Mouse (Mus musculus): Measurements from ENCODE around the gene Pitpnm2. TPM values are rescaled to one million over a fixed set of nuclear protein-coding genes. Genes with fewer than 3 reads are reported as not detected.

Gene Pitpnm2
- total RNA-seq, 2 experiments from 2014 or later, result 202 to 237 TPM

DNA sequence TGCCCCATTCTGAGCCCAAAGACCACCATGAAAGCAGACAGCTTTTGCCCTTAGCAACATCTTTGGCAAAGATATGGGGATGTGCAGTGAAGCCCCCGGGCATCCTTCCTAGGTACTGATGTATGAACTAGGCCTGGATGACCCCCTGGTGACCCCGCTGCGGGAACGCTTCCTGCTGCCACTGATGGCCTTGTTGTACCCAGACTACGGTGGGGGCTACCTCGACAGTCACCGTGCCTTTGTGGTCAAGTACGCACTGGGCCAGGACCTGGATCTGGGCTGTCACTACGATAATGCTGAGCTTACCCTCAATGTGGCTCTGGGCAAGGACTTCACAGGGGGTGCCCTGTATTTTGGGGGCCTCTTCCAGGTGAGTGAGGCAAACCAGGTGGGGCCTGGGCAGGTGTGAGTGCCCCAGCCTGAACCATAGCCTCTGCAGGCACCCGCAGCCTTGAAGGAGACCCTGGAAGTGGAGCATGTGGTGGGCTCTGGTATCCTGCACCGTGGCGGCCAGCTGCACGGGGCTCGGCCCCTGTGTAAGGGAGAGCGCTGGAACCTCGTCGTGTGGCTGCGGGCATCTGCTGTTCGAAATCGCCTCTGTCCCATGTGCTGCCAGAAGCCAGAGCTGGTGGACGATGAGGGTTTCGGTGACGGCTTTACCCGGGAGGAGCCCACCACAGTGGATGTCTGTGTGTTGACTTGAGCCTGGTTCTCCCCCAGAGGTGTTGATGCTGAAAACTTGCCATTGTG, 135.1 kb downstream of the Pitpnm2 start:
- intact Hi-C loops (cut with DNase I), result no loop called here

GRCm38 (mm10) chr5:124113030-124113429, 136.5 kb downstream of the Pitpnm2 start:
- intact Hi-C loops (cut with DNase I), result no loop called here
- DNase-seq (ENCODE audit: low spot score in 2 of 2), result peak; percentile 69 to 70

More for the DNA sequence above, 135.1 kb downstream of the Pitpnm2 start:
- no peak for DNase-seq (ENCODE audit: low spot score in 2 of 2)

- no peak for DNase-seq (ENCODE audit: low spot score in 2 of 2)
- intact Hi-C loops (cut with DNase I), result no loop called here
These were observed 137.0 kb downstream of the Pitpnm2 start for GRCm38 (mm10) chr5:124112531-124112930.

- intact Hi-C loops (cut with DNase I), result no loop called here
- DNase-seq (ENCODE audit: low spot score in 2 of 2), result peak; percentile 94 to 95
These were observed 137.6 kb downstream of the Pitpnm2 start, which contains the start of gene Ogfod2 for GRCm38 (mm10) chr5:124111742-124112497. Gene Ogfod2 (plus strand): TSS chr5:124112297.

DNA sequence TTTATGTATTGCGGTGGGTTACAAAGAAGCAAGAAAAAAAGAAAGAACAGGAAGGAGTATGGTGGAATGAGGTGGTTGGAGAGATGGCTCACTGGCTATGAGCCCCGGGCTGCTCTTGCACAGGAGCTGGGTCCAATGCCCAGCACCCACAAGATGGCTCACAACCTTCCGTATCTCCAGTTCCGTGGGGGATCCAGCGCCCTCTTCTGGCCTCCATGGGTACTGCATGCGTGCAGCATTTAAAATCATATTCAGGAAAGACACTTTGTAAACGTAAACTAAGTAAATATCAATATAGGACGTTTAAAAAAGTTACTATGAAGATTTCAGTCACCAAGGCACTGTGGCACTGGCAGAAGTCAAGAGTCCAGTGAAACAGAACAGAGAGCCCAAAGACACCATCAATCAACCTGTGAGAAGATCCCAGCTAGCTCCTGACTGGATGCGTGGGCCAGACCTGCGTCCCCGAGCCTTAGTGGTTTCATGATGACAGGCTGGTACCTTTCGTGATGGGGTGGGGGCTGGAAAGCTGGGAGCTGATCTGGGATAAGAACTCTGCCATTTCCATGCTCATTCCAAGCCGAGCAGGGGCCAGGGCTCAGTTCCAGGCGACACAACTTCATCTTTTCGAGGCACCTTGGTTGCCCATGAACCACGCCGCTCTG, 138.4 kb downstream of the Pitpnm2 start:
- intact Hi-C loops (cut with DNase I), result no loop called here

GRCm38 (mm10) chr5:124103552-124103951, 146.0 kb downstream of the Pitpnm2 start:
- DNase-seq (ENCODE audit: low spot score in 2 of 2), result no peak
- intact Hi-C loops (cut with DNase I), result no loop called here

More for the DNA sequence above, 138.4 kb downstream of the Pitpnm2 start:
- no peak for DNase-seq (ENCODE audit: low spot score in 2 of 2)

- intact Hi-C loops (cut with DNase I), result no loop called here
- no peak for DNase-seq (ENCODE audit: low spot score in 2 of 2)
These were observed 146.5 kb downstream of the Pitpnm2 start for GRCm38 (mm10) chr5:124103020-124103419.

- intact Hi-C loops (cut with DNase I), result no loop called here
These were observed 147.2 kb downstream of the Pitpnm2 start for GRCm38 (mm10) chr5:124102326-124102725.

GRCm38 (mm10) chr5:124100128-124101044, 149.2 kb downstream of the Pitpnm2 start:
- intact Hi-C loops (cut with DNase I), result no loop called here
- no peak for DNase-seq (ENCODE audit: low spot score in 2 of 2)

More at GRCm38 (mm10) chr5:124102326-124102725, 147.2 kb downstream of the Pitpnm2 start:
- no peak for DNase-seq (ENCODE audit: low spot score in 2 of 2)

DNA sequence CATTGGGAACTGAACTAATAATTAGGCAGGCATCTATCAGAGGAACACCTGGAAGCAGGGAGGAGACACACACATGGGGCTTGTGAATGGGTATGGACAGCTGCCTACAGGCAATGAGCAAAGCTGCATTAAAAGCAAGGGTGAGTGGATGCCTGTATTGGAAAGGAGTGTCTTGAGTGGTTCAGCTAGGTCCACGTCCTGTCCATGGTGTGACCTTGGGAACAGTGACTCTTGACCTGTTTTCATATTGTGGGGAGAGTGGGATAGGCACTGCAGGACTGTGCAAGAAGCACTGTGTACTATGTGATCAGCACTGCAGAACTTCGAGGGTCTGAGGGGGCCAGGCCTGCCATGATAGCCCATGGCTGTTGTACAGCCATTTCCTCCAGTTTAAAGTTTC, 150.6 kb downstream of the Pitpnm2 start:
- intact Hi-C loops (cut with DNase I), result no loop called here
- DNase-seq (ENCODE audit: low spot score in 2 of 2), result no peak

- DNase-seq (ENCODE audit: low spot score in 2 of 2), result peak; percentile 95 to 98
- intact Hi-C loops (cut with DNase I), result no loop called here
These were observed 153.8 kb downstream of the Pitpnm2 start, which contains the start of gene Abcb9 for GRCm38 (mm10) chr5:124095596-124096232. Gene Abcb9 (minus strand): TSS chr5:124095798.

DNA sequence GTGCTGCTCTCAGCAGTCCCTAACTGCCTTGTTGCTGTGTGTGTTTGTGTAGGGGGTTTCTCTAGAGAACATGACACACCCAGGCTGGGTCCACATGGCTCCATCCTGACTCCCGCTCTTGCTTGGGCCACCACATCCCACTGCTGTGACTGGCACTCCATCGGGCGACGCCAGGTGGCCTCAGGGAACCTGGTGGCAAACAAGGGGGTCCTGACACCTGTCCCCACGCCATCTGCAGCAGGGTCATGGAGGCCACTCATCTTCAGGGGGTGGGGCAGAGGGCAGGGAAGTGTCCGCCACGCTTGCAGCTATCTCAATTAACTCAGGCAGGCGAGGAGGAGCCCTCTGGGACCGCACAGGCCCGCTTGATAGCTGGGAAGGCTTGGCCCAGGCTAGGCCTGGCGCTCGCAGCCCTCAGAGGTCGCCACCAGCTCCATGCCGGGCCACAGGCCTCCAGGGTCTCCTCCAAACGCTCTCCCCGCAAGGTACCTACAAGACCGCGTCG, 154.4 kb downstream of the Pitpnm2 start:
- intact Hi-C loops (cut with DNase I), result no loop called here
- no peak for DNase-seq (ENCODE audit: low spot score in 2 of 2)

- no peak for DNase-seq (ENCODE audit: low spot score in 2 of 2)
- intact Hi-C loops (cut with DNase I), result loop anchor here (5.0 kb wide), 1 partner anchor 147 kb away; no protein-coding TSS in a partner anchor
These were observed 155.5 kb downstream of the Pitpnm2 start for GRCm38 (mm10) chr5:124093852-124094604.

GRCm38 (mm10) chr5:124093120-124093794, 156.3 kb downstream of the Pitpnm2 start:
- intact Hi-C loops (cut with DNase I), result loop anchor here (5.0 kb wide), 1 partner anchor 146 kb away; no protein-coding TSS in a partner anchor
- peak; percentile 84 to 87 for DNase-seq (ENCODE audit: low spot score in 2 of 2)

- intact Hi-C loops (cut with DNase I), result loop anchor here (5.0 kb wide), 1 partner anchor 145 kb away; no protein-coding TSS in a partner anchor
- no peak for DNase-seq (ENCODE audit: low spot score in 2 of 2)
These were observed 157.6 kb downstream of the Pitpnm2 start for GRCm38 (mm10) chr5:124091951-124092406.

GRCm38 (mm10) chr5:124089868-124090267, 159.7 kb downstream of the Pitpnm2 start:
- DNase-seq (ENCODE audit: low spot score in 2 of 2), result no peak

DNA sequence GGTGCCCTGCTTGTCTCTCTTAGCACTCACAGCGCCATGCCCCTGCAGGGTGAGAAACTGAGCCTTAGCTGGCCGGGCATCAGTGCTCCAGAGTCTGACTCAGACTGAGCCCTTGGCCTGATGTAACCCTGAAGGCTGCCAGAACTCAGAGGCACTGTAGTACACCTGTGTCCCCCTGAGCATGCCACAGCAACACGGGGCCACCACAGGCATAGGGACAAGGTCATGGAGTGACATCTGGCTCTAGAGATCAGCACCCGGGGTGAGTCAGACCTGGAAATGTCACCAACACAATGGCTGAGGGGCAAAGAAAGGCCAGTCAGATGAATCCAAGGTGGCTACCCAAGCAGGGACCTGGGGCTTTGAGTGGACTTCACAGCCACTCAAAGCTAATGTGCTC, 162.7 kb downstream of the Pitpnm2 start:
- intact Hi-C loops (cut with DNase I), result no loop called here
- no peak for DNase-seq (ENCODE audit: low spot score in 2 of 2)

More at GRCm38 (mm10) chr5:124089868-124090267, 159.7 kb downstream of the Pitpnm2 start:
- intact Hi-C loops (cut with DNase I), result loop anchor here (5.0 kb wide), 1 partner anchor 143 kb away; no protein-coding TSS in a partner anchor

Measured in left cerebral cortex, postnatal 14 days (tissue).